Mouse (Mus musculus) thymus, postnatal 0 days (tissue): Measurements from ENCODE around the gene Fhit. TPM values are rescaled to one million over a fixed set of nuclear protein-coding genes. Genes with fewer than 3 reads are reported as not detected.
"Not testable (repeated sequence)": the region's sequence is repeated elsewhere in the genome, so short reads cannot be mapped to it uniquely, and the experiment has no call there.

Source experiments
- DNase-seq: peaks from one replicate; pipeline ENCODE4 v3.0.0-alpha.2; 2015; ENCODE audit warnings: low spot score
- polyA plus RNA-seq: library from polyadenylated mRNA; unstranded; fragments of >200 nt; fragmentation: Nextera tagmentation; extraction: Ambion mirVana; gene quantifications from 2 replicates; pipeline ENCODE4 v1.2.1, GENCODE M21; 2015

Fhit gene
- polyA plus RNA-seq, 1 experiment from 2014 or later = 18.0 TPM

DNA sequence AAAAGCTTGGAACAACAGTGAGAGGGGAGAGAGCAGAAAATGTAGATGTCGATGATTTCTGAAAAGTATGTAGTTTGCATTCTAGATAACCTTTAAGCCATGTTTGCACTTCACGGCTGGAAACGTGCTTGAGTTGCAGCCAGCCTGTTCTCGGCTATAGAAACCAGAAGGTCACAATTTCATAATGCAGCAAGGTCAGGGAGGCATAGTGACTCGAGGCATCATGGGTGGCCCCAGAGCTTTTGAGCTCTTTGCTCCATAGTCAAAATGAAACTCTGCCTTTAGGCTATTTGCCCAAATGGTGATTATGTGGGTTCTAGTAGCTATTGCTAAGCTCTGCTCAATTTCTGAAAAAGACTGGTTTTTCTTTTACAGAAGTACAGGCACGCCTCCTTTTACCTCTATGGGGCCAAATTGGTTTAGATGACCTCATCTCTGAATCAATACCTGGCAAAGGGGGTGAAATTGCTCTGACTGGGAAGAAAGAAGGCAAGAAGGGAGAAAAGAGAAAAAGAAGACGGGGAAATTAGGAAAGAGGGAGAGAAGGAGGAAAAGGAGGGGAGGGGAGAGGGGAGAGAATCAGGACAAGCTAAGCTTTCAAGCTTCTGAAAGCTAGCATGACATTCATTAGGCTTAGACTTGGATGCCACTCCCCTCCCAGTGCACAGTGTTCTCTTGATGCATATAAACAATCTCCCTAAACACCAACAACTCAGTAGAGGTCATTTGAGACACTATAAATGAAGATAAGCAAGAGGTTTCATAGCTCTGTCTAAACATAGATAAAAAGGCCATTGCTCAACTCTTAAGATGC, 1148.6 kb downstream of the Fhit start:
- no peak for DNase-seq

DNA sequence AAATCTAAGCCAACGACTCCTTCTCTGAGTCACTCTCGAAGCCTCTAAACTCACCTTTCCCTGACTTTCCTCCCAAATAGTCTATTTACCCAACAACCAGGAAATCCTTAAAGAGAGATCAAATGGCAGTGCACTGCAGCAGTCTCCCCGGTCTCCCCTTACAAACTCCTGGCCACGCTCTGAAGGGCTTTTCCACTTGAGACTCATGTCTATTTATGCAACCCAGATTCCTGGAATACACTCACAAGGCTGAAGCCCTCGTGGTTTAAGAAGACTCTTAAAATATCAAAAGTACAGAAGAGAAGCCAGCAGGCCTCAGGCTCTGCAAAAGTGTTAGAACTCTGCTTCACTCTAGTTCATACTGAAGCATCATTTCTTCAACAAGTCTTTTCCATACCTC, 1155.6 kb downstream of the Fhit start:
- DNase-seq = no peak

DNA sequence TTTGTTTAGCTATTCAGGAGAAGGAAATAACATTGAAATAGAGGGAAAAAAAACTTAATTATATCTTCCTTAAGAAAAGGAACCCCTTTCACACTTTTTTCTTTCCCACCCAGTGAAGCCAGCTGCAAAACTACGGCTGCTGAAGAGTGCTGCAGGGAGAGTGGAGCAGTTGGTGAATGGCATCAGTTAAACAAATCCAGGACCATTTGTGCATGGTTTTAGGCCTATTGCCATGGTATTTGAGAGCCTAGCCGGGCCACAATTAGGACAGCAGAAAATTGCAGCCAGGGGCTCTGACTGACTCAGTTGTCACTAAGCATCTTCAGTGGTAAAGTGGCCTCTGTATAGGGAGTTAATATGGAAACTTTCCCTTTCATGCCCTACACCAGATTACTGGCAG, 1158.0 kb downstream of the Fhit start:
- DNase-seq = no peak

DNA sequence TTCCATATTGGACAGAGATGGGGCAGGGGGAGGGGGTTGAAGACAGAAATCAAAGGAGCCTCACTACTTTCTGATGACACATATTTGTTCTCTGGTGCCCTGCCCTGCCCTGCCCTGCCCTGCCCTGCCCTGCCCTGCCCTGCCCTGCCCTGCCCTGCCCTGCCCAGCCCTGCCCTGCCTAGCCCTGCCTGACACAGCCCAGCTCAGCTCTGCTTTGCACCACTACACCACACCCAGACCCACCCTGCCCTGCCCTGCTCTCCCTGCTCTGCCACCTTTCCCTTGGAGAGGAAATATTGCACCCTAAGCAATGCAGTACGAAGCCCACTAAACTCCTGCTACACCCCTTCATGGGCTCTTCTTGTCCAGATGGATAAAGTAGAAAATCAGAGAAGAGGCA, 1171.2 kb downstream of the Fhit start:
- DNase-seq = no peak

- DNase-seq = no peak
Observed at GRCm38 (mm10) chr14:9976934-9977510, 1184.8 kb downstream of the Fhit start.

- DNase-seq = no peak
Observed at GRCm38 (mm10) chr14:9974402-9974801, 1187.4 kb downstream of the Fhit start.

GRCm38 (mm10) chr14:9963853-9964252, 1198.0 kb downstream of the Fhit start:
- DNase-seq = no peak

GRCm38 (mm10) chr14:9960396-9960795, 1201.4 kb downstream of the Fhit start:
- no peak for DNase-seq

GRCm38 (mm10) chr14:9899494-9899893, 1262.3 kb downstream of the Fhit start:
- no peak for DNase-seq

- DNase-seq = no peak
Observed at GRCm38 (mm10) chr14:9896556-9896955, 1265.3 kb downstream of the Fhit start.

GRCm38 (mm10) chr14:9852041-9852440, 1309.8 kb downstream of the Fhit start:
- DNase-seq = no peak

DNA sequence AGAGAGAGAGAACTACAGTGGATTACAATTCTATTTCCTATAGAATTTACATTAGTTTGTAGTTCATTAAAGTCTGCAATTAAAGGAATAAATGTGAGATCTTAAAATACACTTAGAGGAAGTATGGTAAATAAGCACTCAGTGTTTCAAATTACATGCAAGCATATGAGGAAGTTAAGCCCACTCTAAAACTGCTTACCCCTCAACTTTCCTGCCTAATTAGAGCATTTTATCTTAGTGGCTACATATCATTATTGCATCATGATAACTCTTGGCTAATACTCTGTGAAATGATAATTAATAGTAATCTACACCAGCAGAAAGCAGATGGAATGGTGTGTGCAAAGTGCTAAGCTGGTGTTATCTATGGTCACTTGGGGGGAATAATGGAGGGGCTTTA, 1329.5 kb downstream of the Fhit start:
- no peak for DNase-seq

- DNase-seq = not testable (repeated sequence)
Observed at GRCm38 (mm10) chr14:9828699-9829240, 1333.1 kb downstream of the Fhit start.

DNA sequence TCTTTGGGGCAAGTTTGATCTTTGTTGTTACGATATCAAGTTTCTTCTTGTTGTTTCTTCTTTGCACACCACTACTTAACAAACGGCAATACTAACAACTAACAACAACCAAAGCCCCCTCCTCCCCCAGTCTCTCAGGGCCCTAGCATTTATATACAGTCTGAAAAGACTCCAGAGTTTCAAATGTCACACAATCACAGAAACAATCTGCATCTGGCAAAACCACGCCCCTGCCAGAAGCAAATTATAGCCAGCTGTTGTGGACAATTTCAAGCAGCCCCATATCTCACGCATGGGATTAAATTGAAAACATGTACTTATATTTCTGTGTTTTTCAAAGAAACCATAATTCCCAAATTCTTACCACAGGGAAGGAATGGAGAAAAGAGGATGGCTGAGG, 1345.9 kb downstream of the Fhit start:
- DNase-seq = no peak

DNA sequence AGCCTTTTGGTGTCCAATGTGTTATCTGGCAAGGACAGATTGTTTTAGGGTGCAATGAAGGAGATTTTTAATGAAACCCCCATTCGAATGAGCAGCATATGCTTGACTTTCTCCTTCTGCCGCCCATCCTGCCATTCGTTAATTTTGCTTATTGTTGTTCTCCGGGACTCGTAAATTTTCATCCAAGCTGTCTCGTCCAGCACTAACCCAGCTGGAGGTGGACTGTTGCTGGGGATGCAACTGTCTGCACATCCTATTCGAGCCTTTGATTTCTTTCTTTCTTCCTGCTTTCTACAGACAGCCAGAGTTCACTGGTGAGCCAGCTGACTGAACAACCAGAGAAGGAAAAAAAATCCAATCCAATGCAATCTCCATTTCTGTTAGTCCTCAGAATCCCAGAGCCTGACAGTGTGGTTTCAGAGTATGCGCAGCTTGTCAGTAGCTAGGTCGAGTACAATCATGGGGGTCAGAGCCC, 1350.0 kb downstream of the Fhit start:
- no peak for DNase-seq

DNA sequence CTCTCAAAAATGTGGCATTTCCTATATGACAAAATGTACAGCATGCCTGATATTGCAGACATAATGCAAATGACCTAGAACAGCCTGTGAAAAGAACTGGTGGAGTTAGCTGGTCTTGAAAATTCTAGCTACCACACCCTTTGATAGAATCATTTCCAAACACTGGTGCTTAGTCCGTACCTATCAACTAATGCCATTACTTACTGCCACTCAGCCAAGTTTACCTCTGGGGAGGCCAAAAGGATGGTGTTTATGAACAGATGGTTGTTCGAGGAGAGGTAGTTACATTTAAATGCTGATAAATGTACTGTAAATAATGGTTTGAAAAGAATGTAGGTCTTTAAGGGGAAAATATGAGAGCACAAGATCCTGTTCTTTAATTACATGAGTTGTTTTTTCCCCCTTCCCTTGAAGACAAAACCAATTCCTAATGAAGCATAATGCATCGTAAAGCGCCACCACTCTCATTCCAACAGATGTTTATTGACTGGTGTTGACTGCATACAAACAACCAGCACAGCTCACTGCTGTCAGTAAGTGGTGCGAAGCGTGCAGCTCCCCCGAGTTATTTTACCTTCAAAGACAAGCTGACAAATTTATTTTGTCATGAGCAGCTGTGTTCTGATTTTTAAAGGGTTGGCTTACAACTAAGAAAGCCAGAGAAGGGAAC, 1350.5 kb downstream of the Fhit start:
- no peak for DNase-seq

- no peak for DNase-seq
Observed at GRCm38 (mm10) chr14:9793403-9793802, 1368.4 kb downstream of the Fhit start.

DNA sequence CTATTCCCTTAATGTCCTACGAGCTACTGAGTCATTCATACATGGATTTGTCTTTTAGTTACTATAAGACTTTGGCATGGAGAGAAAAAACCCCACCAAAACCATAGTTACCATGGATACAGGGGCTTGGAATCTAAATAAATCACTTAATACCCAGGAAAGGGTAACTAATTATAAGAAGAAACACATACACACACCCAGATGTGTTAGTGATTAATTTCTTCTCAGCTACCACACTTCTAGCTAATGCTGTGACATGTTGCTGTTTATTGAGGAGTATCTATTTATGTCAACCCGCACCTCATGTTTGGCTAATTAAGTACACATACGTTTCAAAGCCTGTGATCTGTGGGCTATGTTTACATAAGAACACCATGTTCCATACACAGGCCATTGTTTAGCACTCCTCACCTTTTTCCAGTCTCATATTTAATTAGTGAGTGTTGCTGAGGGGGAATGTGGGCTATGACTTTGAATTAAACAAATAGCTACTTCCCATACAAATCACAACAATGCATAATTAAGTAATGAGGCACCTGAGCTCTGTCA, 1373.4 kb downstream of the Fhit start:
- no peak for DNase-seq

GRCm38 (mm10) chr14:9787389-9787788, 1374.4 kb downstream of the Fhit start:
- no peak for DNase-seq

- DNase-seq = no peak
Observed at GRCm38 (mm10) chr14:9785861-9786260, 1376.0 kb downstream of the Fhit start.

GRCm38 (mm10) chr14:9751341-9751740, 1410.5 kb downstream of the Fhit start:
- no peak for DNase-seq

DNA sequence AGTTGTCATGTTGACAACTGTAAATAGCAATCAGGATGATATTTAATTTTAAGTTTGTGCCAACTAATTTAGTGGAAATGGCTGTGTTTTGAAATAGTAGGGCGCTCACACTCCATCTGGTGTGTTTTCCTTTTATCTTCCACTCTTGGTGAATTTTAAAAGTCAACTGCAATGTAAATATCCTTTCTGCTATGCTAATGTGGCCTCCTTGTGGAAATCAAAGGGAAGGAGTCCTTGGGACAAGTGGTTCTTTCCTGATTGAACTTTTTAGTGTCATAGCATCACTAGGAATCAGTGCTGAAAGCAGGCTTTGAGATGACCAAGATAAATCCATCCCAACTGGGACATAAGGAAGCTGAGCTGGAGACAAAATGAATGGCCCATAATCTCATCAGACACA, 1413.1 kb downstream of the Fhit start:
- no peak for DNase-seq
